Mouse (Mus musculus) forebrain, embryonic 10.5 days (tissue): Measurements from ENCODE around the gene Ric8b. TPM values are rescaled to one million over a fixed set of nuclear protein-coding genes. Genes with fewer than 3 reads are reported as not detected.

Experiments
- DNase-seq: peaks from one replicate; pipeline ENCODE4 v3.0.0-alpha.2; 2017; ENCODE audit warnings: low spot score; ENCODE audit errors: extremely low spot score
- H3K27ac ChIP-seq: fragments of 300-500 bp; sonication (generic); 2 replicates; pipeline ENCODE4 v1.5.1; 2016; ENCODE audit warnings: mild to moderate bottlenecking
- H3K27me3 ChIP-seq: fragments of 300-500 bp; sonication (generic); 2 replicates; pipeline ENCODE4 v1.6.1; 2016; ENCODE audit warnings: mild to moderate bottlenecking; ENCODE audit not compliant: poor library complexity, severe bottlenecking
- H3K36me3 ChIP-seq: fragments of 300-500 bp; sonication (generic); replicated peaks from 2 replicates; pipeline ENCODE4 v1.6.1; 2016; ENCODE audit warnings: mild to moderate bottlenecking, moderate library complexity
- H3K4me1 ChIP-seq: fragments of 300-500 bp; sonication (generic); 2 replicates; pipeline ENCODE4 v1.6.1; 2016
- H3K4me3 ChIP-seq: fragments of 300-500 bp; sonication (generic); 2 replicates; pipeline ENCODE4 v1.5.1; 2016; ENCODE audit warnings: mild to moderate bottlenecking, moderate library complexity
- H3K9me3 ChIP-seq: fragments of 300-500 bp; sonication (generic); 2 replicates; pipeline ENCODE4 v1.6.1; 2016; ENCODE audit warnings: mild to moderate bottlenecking, moderate library complexity
- WGBS: fragments of 180-500 bp; shearing (Covaris S2); methylation state at CpG from one replicate; pipeline ENCODE4 v1.1.7; 2016; 5-methylcytosine and 5-hydroxymethylcytosine counted together
- polyA plus RNA-seq: library from polyadenylated mRNA; unstranded; fragments of >200 nt; fragmentation: Nextera tagmentation; extraction: Ambion mirVana; gene quantifications from 2 replicates; pipeline ENCODE4 v1.2.1, GENCODE M21; 2016

Gene Ric8b
- polyA plus RNA-seq, 1 experiment from 2014 or later, result 25.3 TPM

GRCm38 (mm10) chr10:85035131-85035725 is 117.8 kb downstream of the Ric8b start:
- DNase-seq, result no peak
- WGBS, result 34% methylated on average over 8 of the region's 8 CpGs
- no peaks in the 10 kb centered on the region for H3K36me3 ChIP-seq
- no peaks in the 10 kb centered on the region for H3K27me3 ChIP-seq
- no peak overlapping the region for H3K4me3 ChIP-seq
- peaks cover 19% of the 10 kb centered on the region for H3K4me1 ChIP-seq
- H3K27ac ChIP-seq, result 0 out of 2 replicates have a peak overlapping the region, but pooled peaks have one; percentile 65
- H3K9me3 ChIP-seq, result peaks cover 5% of the 10 kb centered on the region; the same call in 1 of the 2 replicates

DNA sequence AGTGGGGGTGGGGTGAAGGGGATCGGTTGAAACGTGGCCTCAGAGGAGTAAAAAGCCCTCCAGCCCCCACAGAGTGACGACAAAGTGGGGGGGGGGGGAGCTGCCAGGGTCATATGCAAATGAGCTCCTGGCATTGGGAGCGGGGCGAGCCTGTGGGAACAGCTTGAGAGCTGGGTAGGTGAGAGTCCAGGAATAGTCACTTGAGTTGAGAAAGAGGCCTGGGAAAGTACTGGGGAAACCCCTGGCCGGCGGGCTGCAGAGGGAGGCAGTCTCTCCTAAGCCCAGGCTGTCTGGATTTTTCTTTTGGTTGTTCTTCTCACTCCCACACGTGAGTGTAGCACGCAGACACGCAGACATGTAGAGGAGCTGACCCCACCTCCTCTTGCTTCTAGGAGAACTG is 120.7 kb downstream of the Ric8b start:
- WGBS, result 68% methylated on average over 10 of the region's 10 CpGs
- Histone ChIP-seq H3K27ac (no peak overlapping the region), H3K4me3 (no peak overlapping the region), H3K9me3 (no peaks in the 10 kb centered on the region; the same call in 1 of the 2 replicates), H3K4me1 (peaks cover 25% of the 10 kb centered on the region), H3K27me3 (peaks cover 22% of the 10 kb centered on the region), H3K36me3 (no peaks in the 10 kb centered on the region)
- DNase-seq, result no peak

GRCm38 (mm10) chr10:85038852-85039251 is 121.4 kb downstream of the Ric8b start:
- DNase-seq, result no peak
- H3K36me3 ChIP-seq, result no peaks in the 10 kb centered on the region
- no peaks in the 10 kb centered on the region; the same call in 1 of the 2 replicates for H3K9me3 ChIP-seq
- WGBS, result 86% methylated on average over 5 of the region's 5 CpGs
- H3K4me3 ChIP-seq, result no peak overlapping the region
- H3K4me1 ChIP-seq, result peaks cover 31% of the 10 kb centered on the region
- no peak overlapping the region for H3K27ac ChIP-seq
- peaks cover 28% of the 10 kb centered on the region for H3K27me3 ChIP-seq

GRCm38 (mm10) chr10:85044191-85044711 is 126.8 kb downstream of the Ric8b start:
- WGBS, result 8% methylated on average over 17 of the region's 17 CpGs
- peak; percentile 62 for DNase-seq
- H3K27ac ChIP-seq, result peak overlapping the region; percentile 80

GRCm38 (mm10) chr10:85044732-85045720 is 127.6 kb downstream of the Ric8b start:
- Histone ChIP-seq H3K4me1 (peaks cover 39% of the 10 kb centered on the region), H3K4me3 (peak overlapping the region; percentile 41), H3K27ac (peak overlapping the region; percentile 80), H3K36me3 (no peaks in the 10 kb centered on the region), H3K9me3 (no peaks in the 10 kb centered on the region), H3K27me3 (peaks cover 49% of the 10 kb centered on the region)
- WGBS, result 8% methylated on average over 24 of the region's 24 CpGs
- peak; percentile 70 for DNase-seq

More at GRCm38 (mm10) chr10:85044191-85044711, 126.8 kb downstream of the Ric8b start:
- Histone ChIP-seq H3K4me3 (peak overlapping the region; percentile 41), H3K9me3 (no peaks in the 10 kb centered on the region), H3K36me3 (no peaks in the 10 kb centered on the region), H3K4me1 (peaks cover 39% of the 10 kb centered on the region), H3K27me3 (peaks cover 47% of the 10 kb centered on the region)

GRCm38 (mm10) chr10:85046585-85046984 is 129.2 kb downstream of the Ric8b start:
- Histone ChIP-seq H3K36me3 (no peaks in the 10 kb centered on the region), H3K4me3 (no peak overlapping the region), H3K27ac (no peak overlapping the region), H3K4me1 (peaks cover 30% of the 10 kb centered on the region), H3K9me3 (no peaks in the 10 kb centered on the region), H3K27me3 (peaks cover 47% of the 10 kb centered on the region)
- no peak for DNase-seq
- WGBS, result 37% methylated on average over 5 of the region's 5 CpGs

DNA sequence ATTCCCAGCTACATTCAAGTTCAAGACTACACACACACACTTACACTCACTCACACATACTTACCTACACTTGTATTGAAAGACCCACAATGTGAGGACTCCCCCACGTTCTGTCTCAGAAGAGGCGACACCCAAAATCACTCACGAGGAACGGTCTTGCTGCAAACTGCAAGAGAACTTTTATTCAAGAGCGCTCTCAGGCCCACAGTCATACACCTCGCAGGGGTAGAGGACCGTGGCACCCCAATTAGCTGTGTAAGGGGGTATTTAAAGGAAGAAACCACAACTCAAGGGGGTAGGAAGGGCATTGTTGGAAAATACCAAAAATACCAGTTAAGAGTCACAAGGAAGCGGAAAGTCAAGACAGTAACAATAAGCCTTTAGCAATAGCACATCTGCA is 130.6 kb downstream of the Ric8b start:
- no peak overlapping the region for H3K4me3 ChIP-seq
- no peaks in the 10 kb centered on the region for H3K36me3 ChIP-seq
- H3K4me1 ChIP-seq, result peaks cover 34% of the 10 kb centered on the region
- no peaks in the 10 kb centered on the region for H3K9me3 ChIP-seq
- 93% methylated on average over 8 of the region's 8 CpGs for WGBS
- peaks cover 33% of the 10 kb centered on the region for H3K27me3 ChIP-seq
- H3K27ac ChIP-seq, result no peak overlapping the region
- DNase-seq, result no peak

DNA sequence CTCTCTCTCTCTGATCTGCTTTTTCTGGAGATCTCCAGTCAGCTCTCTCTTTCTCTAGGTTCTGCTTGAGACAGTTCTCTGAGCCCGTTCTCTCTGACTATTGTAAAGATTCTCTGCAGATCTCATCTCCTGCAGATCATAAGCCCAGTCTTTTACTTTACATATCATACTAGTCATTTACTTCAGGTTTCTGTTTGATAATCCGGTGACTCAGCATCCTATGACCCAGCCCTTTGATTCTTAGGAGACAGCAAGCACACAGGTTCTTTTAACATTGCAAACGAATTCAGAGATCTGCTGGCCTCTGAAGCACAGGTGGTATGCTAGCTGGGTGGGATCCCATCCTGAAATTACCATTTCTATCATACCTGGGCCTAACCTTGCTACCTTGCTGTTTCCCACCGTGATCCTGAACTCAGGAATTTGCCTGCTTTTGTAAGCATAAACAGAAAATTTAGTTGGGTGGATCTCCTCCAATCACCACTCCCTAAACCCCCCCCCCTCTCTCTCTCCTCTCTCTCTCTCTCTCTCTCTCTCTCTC is 133.3 kb downstream of the Ric8b start:
- 61% methylated on average over 4 of the region's 4 CpGs for WGBS
- Histone ChIP-seq H3K36me3 (no peaks in the 10 kb centered on the region), H3K27ac (no peak overlapping the region), H3K4me1 (peaks cover 11% of the 10 kb centered on the region), H3K4me3 (no peak overlapping the region), H3K27me3 (peaks cover 14% of the 10 kb centered on the region), H3K9me3 (no peaks in the 10 kb centered on the region)
- DNase-seq, result no peak

GRCm38 (mm10) chr10:85052451-85052850 is 135.0 kb downstream of the Ric8b start:
- H3K27ac ChIP-seq, result no peak overlapping the region
- WGBS, result 31% methylated on average over 4 of the region's 4 CpGs
- no peaks in the 10 kb centered on the region for H3K9me3 ChIP-seq
- H3K27me3 ChIP-seq, result peaks cover 6% of the 10 kb centered on the region; the same call in 1 of the 2 replicates
- H3K4me1 ChIP-seq, result peaks cover 4% of the 10 kb centered on the region; the same call in 1 of the 2 replicates
- DNase-seq, result no peak
- H3K36me3 ChIP-seq, result no peaks in the 10 kb centered on the region
- H3K4me3 ChIP-seq, result no peak overlapping the region

DNA sequence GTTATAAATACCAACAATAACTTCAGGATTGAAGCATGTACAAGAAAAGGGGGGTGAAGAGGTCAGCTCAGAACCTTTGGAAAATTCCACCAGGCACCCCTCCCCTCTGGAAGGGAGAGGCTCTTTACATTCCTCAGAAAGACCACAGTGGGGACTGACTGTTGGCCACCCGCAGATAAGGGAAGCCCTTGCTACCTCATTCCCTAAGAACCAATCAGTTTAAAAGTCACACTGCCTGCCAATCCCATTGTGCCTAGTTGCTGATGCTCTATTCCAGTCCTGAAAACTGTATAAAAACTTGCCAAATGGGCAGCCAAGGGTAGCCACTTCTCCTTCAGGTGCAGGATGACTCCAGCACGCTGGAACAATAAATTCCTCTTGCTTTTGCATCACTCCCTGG is 137.5 kb downstream of the Ric8b start:
- H3K9me3 ChIP-seq, result no peaks in the 10 kb centered on the region
- DNase-seq, result no peak
- H3K4me1 ChIP-seq, result peaks cover 4% of the 10 kb centered on the region; the same call in 1 of the 2 replicates
- no peak overlapping the region for H3K4me3 ChIP-seq
- peaks cover 6% of the 10 kb centered on the region; the same call in 1 of the 2 replicates for H3K27me3 ChIP-seq
- WGBS, result 90% methylated on average over 2 of the region's 2 CpGs
- no peaks in the 10 kb centered on the region for H3K36me3 ChIP-seq
- H3K27ac ChIP-seq, result no peak overlapping the region
